Mouse (Mus musculus): ENCODE results near the gene Tns1.

Tns1 gene

DNA sequence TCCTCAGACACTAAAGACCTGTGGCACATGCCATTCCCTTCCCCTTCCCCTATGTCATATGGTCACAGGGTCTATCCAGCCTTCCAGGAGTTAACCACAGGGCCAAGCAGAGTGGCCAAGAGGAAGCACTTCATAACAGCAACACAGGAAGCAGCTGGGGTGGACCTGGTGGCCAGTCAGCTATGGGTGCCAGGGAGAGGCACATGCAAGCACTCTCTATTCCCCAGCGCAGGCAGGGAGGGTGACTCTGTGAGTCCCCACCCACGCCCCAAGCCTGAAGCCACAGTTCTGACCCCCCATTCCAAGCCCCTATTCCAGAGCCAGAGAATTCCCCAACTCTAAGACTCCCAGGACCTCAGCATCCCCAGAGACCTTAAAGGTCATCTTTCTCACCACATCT, 89.5 kb downstream of the Tns1 start:
- no peak for DNase-seq (ENCODE audit: low read depth, low spot score)

DNA sequence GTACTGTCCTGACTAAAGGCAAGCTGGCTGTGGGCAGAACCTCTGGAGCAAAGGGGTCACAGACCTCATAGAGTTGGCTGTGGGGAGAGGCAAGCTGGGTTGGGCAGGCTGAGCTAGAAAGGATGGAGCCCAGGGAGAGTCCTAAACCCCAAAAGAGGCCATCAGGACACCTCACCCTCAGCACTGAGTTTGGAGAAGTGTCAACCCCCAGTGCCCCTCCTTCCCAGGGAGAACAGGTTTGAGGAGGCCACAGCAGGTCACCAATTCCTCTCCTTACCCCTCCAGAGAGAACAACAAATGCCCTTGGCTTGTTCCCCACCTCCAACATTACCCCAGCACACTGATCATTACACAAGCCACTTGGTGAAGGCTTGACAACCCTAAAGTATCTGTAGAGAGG, 90.0 kb downstream of the Tns1 start:
- no peak for DNase-seq (ENCODE audit: low read depth, low spot score)

DNA sequence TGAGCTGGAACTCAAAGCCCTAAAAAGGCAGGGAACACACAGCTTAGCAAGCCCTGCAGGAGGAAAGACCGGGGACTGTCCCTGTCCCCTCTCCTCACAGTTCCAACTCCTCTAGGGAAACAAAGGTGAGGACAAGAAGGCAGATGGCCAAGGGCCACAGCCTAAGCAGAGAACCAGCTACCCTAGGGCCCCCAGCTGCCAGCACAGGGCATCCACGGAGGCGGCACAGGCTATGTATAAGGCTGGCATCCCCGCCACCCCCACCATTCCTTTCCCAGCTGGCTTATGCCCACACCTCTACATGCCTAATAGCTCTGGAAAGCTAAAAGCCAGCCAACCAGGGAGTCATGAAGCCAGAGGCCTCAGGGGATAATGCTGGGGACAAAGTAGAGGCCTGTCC, 90.8 kb downstream of the Tns1 start:
- no peak for DNase-seq (ENCODE audit: low read depth, low spot score)

DNA sequence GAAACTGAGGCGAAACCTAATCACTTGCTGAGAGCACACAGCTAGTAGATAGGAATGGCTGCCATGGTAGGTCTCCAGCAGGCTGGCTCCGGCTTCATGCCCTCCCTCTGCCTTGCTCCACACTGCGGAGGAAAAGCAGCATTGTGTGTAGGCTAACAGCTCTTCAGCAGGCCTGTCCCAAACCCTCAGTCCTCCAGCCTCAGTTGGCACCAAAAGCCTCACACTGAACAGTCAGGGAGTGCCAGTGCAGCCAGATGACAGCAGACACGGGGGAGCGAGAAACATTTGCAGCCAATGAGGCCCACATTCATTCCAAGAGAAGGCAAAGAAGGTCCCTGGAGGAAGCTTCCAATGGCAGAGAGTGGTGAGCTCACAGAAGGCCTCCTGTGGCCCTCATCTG, 91.3 kb downstream of the Tns1 start:
- DNase-seq (ENCODE audit: low read depth, low spot score), result no peak

DNA sequence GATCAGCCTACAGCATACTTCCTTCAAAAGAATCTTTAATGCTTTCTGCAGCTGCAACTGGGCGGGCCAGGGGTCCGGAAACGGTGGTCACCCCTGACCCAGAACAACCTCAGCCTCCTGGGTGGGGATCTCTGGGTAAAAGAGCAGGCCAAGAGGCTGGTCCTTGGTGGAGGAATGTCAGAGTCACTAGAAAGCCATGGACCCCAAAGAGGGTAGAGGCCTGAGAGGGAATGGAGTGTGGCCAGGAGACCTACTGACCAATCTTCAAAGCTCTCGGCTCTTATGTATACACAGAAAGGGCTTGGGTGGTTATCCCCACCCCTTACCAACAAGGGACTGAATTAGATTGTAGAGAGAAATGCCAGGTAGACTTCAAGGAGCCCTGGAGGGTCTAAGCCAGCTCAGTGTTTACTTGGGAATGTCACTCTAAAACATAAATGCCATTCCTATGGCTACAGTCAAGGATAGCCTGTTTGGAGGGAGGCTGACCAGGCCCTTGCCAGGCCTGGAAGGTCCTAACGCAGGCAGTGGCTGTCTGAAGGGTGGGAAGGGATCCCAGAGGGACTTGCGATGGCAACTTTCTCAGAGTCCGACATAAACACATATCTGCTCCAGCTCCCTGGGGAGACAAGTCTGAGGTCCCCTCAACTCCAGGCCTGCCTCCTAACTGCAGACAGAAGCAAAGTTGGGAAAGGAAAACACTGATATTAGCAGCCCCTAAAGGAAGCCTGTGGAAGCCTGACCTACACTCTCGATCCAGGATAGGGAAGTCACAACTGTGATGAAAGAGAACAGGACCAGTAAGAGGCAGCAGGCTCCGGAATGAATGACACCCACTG, 92.3 kb downstream of the Tns1 start:
- no peak for DNase-seq (ENCODE audit: low read depth, low spot score)

DNA sequence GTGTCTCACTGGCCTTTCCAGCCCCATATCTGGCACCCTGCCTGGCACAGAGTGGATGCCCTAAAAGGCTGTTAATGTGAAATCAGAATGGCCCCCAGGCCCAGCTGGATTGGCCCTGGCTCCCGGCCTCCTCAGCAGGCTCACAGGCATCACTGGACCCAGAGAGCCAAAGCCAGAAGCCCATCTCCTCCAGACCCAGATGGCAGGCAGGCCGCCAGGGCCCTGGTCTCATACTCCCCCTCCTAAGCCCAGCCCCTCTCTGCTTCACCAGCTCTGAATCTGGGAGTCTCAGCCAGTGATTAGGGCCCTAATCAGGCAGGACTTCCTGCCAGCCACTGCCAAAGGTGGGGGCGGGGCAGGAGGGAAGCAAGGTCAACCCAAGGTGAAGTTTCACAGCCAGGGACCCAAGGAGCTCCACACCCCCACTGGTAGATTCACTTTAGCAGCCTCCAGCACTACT, 93.3 kb downstream of the Tns1 start:
- DNase-seq (ENCODE audit: low read depth, low spot score), result no peak

DNA sequence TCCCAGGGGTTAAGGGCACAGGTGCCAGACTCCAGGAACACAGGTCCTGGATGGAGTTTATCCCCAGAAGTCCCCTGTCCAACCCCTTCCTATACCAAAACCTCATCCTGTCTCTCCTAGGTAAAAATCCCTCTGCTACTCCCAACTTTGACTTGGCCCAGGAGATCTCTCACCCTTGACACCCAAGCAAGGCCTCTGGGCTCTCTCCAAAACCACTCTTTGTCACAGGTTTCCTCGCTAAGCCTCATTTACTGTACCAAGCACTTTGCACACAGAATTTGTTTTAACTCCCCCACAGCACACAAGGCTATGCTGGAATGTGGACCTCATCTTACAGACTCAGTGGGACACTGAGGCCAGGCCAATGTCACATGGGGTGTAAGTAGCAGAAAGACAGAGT, 94.0 kb downstream of the Tns1 start:
- DNase-seq (ENCODE audit: low read depth, low spot score), result no peak

DNA sequence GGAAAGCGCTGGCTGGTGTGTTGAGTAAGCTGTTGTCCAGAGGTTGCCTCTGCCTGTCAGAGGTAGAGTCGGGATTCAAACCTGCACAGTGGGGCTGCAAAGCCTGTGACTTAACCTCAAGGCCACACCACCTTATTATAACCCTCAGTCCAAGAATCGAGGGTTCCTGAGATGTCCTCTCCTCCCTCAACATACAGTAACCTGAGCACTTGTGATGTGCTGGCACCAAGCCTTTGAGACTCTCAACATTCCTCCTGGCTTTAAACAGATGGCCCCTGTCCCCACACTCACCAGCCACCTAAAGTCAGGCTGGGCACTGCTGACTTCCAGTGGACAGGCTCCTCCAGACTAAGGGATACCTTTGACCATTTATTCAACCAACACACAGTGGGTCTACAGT, 94.6 kb downstream of the Tns1 start:
- DNase-seq (ENCODE audit: low read depth, low spot score), result no peak

DNA sequence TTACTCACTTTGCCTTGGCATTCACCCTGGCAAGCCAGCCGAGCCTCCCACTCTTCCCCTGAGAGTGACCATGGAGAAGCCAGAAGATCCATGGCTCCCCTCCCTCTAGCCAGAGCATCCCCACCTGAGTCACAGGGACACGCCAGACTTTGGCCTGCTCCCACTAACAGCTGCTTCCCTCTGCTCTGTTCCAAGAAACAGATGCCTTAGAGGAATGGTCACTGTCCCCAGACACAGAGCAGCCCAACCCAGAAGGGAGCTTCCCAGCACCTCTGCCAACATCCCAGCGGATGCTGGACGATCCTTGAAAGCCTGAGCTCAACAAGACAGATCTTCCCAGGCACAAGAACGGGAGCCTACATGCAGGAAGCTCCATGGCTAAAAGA, 95.4 kb downstream of the Tns1 start:
- no peak for DNase-seq (ENCODE audit: low read depth, low spot score)

DNA sequence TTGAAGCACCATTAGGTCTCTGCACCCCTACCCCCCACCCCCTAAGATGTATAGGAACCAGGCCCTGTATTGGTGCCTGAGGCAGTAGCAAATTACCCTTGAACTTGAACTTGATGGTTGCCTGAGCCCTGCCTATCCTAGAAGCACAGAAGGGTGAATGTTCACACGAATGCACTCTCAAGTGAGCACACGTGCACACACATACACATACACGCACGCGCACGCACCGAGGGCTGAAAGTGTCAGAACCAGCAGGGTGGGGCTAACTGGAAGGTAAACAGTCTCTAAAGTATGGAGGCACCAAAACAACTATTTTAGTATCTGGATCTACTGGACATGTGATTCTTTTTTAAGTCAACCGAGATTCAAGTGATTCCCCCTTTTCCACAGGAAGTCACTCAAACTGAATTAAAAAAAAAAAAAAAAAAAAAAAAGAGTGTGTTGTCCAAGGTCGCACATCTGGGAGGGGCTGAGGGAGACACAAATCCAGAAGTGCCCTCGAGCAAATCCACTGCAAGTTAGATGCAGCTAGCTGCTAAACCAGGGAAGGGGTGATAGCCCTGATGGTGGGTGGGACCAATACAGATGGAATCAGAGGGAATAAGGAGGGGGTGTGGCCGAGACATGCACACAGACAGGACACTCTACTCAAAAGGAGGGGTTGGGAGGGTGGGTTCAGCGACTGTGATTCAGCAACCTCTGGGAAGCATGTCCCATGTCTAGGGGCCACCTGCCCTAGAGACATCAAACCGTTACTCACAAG, 96.0 kb downstream of the Tns1 start:
- DNase-seq (ENCODE audit: low read depth, low spot score), result no peak

DNA sequence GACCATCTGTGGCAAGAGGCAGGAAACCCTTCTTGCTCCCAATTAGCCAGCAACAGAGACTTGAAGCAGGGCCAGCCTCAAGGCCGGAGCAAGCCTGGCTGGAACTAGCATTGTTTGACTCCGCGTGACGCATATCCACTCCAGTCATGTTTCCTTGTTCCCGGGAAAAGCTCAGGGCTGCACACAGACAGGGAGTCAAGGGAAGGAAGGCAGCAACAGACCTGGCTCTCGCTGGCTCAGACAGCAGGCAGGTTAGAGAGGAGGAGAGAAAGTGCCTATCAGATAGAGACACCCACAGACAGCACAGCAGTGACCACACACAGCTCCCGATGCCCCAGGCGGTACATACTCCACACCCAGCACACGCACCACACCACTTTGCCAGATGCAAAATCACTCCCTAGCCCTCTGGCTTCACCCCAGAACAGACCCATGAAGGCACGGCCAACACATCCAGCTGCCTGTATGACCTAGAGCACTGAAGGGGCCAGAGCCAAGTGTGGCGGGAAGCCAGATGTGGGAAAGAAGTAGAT, 96.6 kb downstream of the Tns1 start:
- DNase-seq (ENCODE audit: low read depth, low spot score), result no peak

DNA sequence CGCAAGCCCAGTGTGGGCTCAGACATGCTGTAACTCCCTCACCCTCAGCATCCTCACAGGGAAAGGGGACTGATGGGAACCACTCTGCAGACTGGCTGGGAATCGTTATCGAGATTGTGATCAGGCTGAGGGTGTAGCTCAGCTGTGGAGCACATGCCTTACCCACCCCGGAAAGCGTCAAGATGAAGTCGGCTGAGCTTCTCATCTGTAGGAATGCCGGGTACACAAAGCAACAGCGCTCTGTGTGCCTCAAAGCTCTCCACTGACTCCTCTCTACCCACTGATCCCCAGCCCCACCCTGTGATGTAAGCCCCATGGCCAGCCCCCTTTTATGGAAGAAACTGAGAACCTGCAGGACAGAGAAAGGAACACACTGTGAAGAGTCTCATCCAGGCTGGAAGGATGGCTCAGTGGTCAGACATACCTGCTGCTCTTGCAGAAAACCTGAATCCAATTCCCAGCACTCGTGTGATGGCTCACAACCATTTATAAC, 97.5 kb downstream of the Tns1 start:
- no peak for DNase-seq (ENCODE audit: low read depth, low spot score)

DNA sequence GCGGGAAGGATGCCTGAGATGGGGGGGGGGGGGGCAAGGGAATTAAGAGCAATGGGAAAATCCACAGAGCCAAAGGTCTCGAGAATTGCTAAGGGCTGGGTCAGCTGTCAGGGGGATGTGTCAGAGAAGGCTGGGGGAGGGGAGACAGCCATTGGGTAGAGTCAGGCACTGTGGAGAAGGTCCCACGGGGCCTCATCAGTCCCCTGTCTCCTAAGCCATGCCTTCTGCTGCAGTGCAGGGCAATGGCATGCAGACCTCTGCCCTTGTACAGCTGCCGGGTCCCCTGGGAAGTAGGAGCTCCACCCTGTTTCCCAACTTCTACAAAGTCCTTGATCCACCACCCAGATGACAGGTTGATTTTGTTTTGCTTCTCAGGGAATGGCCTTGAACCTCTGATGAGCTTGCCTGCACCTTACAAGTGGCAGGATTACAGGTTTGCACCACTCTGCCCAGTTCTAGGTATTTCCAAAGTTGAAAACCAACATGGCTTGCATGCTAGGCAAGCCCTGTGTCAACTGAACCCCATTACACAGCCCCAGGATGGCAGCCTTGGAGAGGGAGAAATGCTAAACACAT, 98.5 kb downstream of the Tns1 start:
- DNase-seq (ENCODE audit: low read depth, low spot score), result no peak

DNA sequence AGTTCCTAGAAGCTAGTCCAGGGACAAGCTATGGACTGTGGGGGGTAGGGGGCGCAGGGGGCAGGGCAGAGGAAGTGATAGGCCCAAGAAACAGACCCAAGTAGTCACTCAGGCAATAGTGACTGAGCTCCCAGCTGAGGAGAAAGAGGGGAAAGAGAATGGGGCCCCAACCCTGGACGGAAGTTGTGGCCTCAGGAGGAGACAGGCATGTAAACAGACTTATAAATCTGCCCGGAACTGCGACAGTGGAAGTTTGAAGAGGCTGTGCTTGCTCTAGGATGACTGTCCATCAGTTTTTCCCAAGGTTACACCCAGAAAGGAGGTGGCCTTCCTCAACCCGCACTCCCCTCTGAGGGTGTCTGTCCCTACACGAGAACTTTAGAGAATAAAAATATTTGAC, 99.0 kb downstream of the Tns1 start:
- DNase-seq (ENCODE audit: low read depth, low spot score), result no peak

DNA sequence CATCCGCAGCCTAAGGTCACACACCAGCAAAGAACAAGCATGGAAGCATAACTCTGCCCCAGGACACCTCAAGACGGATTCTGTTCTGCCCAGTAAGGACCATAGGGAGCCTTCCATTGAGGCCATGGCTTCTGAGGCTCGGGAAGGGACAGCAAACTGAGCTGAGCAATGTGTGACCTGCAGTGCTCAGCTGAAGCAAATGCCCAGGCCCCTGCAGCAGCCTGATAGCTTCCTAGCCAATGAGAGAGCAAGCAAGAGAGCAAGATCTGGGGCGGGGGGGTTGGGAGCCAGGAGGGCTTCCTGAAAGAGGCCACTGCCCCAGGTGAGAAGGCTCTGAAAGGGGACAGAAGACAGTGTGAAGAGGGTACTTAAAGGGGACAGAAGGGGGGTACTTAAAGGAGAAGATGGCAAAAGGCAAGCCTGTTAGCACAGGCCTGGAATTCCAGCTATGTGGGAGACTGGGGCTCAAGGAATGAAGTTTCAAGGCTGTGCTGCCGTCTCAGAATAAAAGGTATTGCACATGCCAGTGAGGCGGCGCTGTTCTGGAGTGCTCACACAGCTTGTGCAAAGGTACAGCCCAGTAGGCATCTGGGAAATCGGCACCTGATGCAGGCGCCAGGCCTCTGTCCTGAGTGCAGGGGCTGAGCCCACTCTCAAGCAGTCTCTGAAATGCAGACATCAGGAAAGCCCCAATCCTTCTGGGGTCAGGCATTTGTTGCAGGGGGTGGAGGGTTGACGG, 99.6 kb downstream of the Tns1 start:
- DNase-seq (ENCODE audit: low read depth, low spot score), result no peak

DNA sequence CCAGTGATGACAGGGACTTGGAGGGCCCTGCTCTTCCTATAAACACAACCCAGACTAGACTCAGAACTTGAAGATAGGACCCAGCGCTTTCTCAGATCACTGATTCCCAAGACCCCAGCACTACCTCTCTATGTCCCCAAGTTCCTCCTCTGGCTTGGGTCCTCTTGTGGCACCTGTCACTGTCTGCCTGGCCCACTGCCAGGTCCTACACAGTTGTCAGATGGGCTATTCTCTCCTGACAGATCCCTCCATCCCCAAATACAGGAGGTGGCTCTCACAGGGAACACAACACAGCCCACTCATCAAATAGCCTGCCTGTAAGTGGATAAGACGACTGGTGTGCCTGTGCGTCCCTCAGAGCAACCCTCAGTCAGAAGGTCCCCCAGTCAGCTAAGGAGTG, 101.3 kb downstream of the Tns1 start:
- no peak for DNase-seq (ENCODE audit: low read depth, low spot score)

DNA sequence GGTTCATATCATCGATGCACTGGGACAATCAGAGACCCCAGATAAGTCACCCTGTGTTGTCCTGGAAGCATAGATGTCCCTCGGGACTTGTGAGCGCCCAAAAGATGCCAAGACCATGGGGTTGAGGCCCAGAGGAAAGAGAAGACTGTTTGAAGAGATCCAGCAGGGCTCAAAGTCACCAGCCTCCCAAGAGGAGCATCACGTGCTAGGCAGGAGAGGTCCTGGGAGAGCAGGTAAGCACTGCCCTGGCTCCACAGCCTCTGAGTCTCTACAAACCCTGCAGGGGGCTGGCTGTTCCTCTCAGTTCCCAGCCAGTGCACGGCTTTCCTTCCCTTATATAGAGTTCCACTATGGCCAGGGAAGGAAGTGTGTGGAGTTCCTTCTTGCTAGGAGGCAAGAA, 101.7 kb downstream of the Tns1 start:
- no peak for DNase-seq (ENCODE audit: low read depth, low spot score)

DNA sequence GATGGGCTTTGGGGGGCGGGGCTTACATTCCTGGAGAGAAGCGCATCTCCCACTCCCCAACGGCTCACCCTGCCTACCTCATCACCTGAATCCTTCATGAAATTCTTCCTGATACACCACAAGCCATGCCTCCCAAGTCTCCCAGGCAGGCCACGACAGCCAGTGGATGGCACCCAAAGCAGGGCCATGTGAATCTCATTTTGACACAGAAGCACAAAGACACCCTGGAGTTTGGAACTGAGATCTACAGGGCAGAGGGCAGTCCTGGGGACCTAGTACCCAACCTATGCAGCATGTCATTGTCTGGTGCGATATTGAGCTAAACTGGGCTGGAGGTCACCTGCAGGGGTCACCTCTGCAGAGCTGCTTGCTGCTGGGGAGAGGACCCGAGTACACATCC, 104.0 kb downstream of the Tns1 start:
- DNase-seq (ENCODE audit: low read depth, low spot score), result no peak

DNA sequence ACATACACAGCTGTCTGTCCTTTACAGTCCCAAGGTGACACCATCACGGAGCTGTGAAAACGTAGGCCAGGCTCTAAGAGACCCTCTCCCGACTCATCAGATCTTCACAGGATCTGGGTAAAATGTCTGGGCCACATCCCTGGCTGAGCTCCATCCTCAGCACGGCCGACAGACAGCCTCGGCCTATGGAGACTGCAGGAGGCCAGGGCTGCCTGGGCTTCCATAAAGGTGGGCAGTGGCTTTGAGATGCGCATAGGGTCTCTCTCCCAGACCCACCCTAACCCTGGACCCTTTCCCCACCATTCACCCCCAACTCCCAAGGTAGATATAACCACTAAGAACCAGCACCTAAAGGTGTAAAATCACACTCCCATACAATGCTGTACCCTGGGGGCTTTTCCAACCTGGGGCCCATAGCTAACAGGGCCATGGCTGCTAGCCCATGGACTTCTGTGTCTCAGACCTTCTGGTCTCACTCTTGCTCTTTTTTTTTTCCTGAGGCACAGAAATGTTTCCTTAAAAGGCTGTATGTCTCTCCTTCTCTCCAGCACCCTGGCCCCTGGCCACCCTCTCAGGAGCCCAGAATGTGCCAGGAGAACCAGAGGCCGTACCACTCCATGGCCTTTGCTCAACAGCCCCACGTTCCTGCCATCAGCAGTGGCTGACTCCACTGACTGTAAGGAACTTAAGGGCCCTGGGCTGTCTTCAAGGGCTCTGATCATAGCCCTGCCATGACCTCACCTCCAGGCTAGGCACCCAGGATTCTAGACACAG, 106.7 kb downstream of the Tns1 start:
- no peak for DNase-seq (ENCODE audit: low read depth, low spot score)

DNA sequence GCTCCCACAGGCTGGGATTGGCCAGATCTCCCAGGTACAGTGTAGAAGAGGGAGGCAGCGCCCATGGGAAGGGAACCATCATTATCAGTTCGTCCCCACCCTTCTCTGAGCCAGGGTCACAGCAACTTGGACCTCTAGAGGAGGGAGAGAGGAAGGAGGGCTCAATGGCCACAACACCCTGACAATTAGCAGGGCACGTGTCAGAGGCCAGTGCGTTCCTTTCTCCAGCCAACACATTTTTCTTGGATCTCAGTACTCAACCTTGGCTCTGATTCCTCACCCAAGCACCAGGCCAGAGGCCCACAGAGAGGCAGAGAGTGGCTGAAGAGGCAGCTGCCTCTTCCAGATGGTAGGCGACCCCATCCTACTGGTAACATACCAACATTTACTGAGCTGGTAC, 107.6 kb downstream of the Tns1 start:
- DNase-seq (ENCODE audit: low read depth, low spot score), result no peak
